9 mouse cellular contexts compared by ENCODE assay signal in genomic region chr10:127937428-127938010, GRCm38 (mm10). TPM values are rescaled to one million over a fixed set of nuclear protein-coding genes. Genes with fewer than 3 reads are reported as not detected.
A peak's percentile ranks its signal among the peaks of the same experiment; 100 is the strongest.
DNase-seq lines count a peak whose midpoint lies in the region; ATAC-seq and TF ChIP-seq lines count a peak whose summit lies in the region.
"Had no signal": no experiment of that assay in that cellular context is flagged by ENCODE, and none has a peak within 500 bp of the region (broad histone marks: within the 10 kb centered on the region; RNA-seq: fewer than 3 reads in every experiment).

No protein-coding gene starts in this region.

- no peaks in the 10 kb centered on the region for H3K27me3 ChIP-seq in lung, embryonic 14.5 days (ENCODE audit: insufficient read depth, low read length)
- H3K27me3 ChIP-seq in small intestine, adult 2 months (ENCODE audit: control insufficient read depth, insufficient read depth, low read length): no peaks in the 10 kb centered on the region
- H3K27me3 ChIP-seq: limb, embryonic 13.5 days had no signal

- peak; percentile 62 to 89 for DNase-seq in heart, adult 18-20 months
- no peak for DNase-seq in heart, adult 11 months
- DNase-seq in CD4-positive helper T cell, adult 2 months (ENCODE audit: low read depth, low spot score): peak; percentile 58
- DNase-seq in forelimb bud, embryonic 11.5 days (ENCODE audit: low read depth, low spot score): peak; percentile 73
- DNase-seq in kidney, postnatal 14 days: peak; percentile 79
- DNase-seq in lung, embryonic 14.5 days: peak; percentile 84

- H3K4me2 ChIP-seq in lung, embryonic 14.5 days: no peak overlapping the region
- H3K4me2 ChIP-seq: limb, embryonic 13.5 days had no signal

- H3K9ac ChIP-seq in lung, embryonic 14.5 days: no peak overlapping the region
- H3K9ac ChIP-seq: limb, embryonic 13.5 days had no signal

- H3K4me1 ChIP-seq in brown adipose tissue, adult 24 weeks (ENCODE audit: control insufficient read depth, insufficient read depth, insufficient read length, low read length): no peaks in the 10 kb centered on the region
- no peaks in the 10 kb centered on the region for H3K4me1 ChIP-seq in lung, embryonic 14.5 days (ENCODE audit: insufficient read depth)
- H3K4me1 ChIP-seq in small intestine, adult 2 months (ENCODE audit: control insufficient read depth, insufficient read depth, insufficient read length, low read length): peaks cover 11% of the 10 kb centered on the region
- H3K4me1 ChIP-seq: limb, embryonic 13.5 days had no signal

- TF ChIP-seq CTCF in lung, embryonic 14.5 days (IDR thresholded peaks at IDR 0.05; ENCODE audit: low read depth): peak; percentile 71
- peak; percentile 15; the same call in 1 of the 2 replicates for TF ChIP-seq CTCF in small intestine, adult 2 months (IDR thresholded peaks at IDR 0.05; ENCODE audit: extremely low read depth, insufficient read length, insufficient replicate concordance, low read depth, low read length)

- WGBS in lung, embryonic 14.5 days: 0% methylated on average over 2 of the region's 2 CpGs
- 0% methylated on average over 2 of the region's 2 CpGs for WGBS in small intestine, adult 2 months

- H3K9me3 ChIP-seq in lung, embryonic 14.5 days (ENCODE audit: low read depth, low read length): no peaks in the 10 kb centered on the region
- H3K9me3 ChIP-seq: limb, embryonic 13.5 days had no signal

- H3K4me3 ChIP-seq in brown adipose tissue, adult 24 weeks (ENCODE audit: insufficient read depth, low read depth, low read length): peak overlapping the region; percentile 16; the same call in 1 of the 2 replicates
- no peak overlapping the region for H3K4me3 ChIP-seq in lung, embryonic 14.5 days (ENCODE audit: low read depth, low read length)
- H3K4me3 ChIP-seq in small intestine, adult 2 months (ENCODE audit: low read depth, low read length): no peak overlapping the region
- H3K4me3 ChIP-seq: limb, embryonic 13.5 days had no signal

- ATAC-seq in lung, embryonic 14.5 days (ENCODE audit: insufficient read depth): no peak

- 0 out of 2 replicates have a peak overlapping the region, but pooled peaks have one; percentile 15 for H3K27ac ChIP-seq in brown adipose tissue, adult 24 weeks (replicated peaks; ENCODE audit: low read depth, low read length)
- H3K27ac ChIP-seq in lung, embryonic 14.5 days (ENCODE audit: low read depth): no peak overlapping the region
- peak overlapping the region; percentile 86 for H3K27ac ChIP-seq in small intestine, adult 2 months (ENCODE audit: insufficient read depth, low read depth, low read length)
- H3K27ac ChIP-seq: limb, embryonic 13.5 days had no signal

- TF ChIP-seq POLR2A in small intestine, adult 2 months (IDR thresholded peaks at IDR 0.05; ENCODE audit: low read depth, low read length): no peak

- no peaks in the 10 kb centered on the region for H3K36me3 ChIP-seq in lung, embryonic 14.5 days (ENCODE audit: insufficient read depth)
- no peaks in the 10 kb centered on the region for H3K36me3 ChIP-seq in small intestine, adult 2 months (ENCODE audit: control insufficient read depth, insufficient read depth, low read length)
- H3K36me3 ChIP-seq: limb, embryonic 13.5 days had no signal

RNA-seq across cellular contexts. Expression of gene Sdr9c7, which starts 39.2 kb away (rescaled TPM):
- total RNA-seq in heart, adult 18-20 months (2021): not detected
- polyA plus RNA-seq in brown adipose tissue, adult 24 weeks (2012; ENCODE audit: insufficient read depth, insufficient read length, missing spikeins): not detected in 2 replicates
- polyA plus RNA-seq in lung, embryonic 14.5 days (2014; fragmentation: Nextera tagmentation; extraction: Ambion mirVana): not detected in 2 replicates
- 0.70 TPM in 1 of 2 replicates, not detected in the other for polyA plus RNA-seq in small intestine, adult 2 months (2012; rRNA removed)
- polyA plus RNA-seq: limb, embryonic 13.5 days had no signal

RNA-seq across cellular contexts. Expression of gene Rdh7, which starts 48.9 kb away (rescaled TPM):
- not detected for total RNA-seq in heart, adult 18-20 months (2021)
- 3.7 TPM in 1 of 2 replicates, not detected in the other for polyA plus RNA-seq in brown adipose tissue, adult 24 weeks (2012; ENCODE audit: insufficient read depth, insufficient read length, missing spikeins)
- polyA plus RNA-seq in lung, embryonic 14.5 days (2014; fragmentation: Nextera tagmentation; extraction: Ambion mirVana): not detected in 2 replicates
- 30.9 and 73.0 TPM in 2 replicates for polyA plus RNA-seq in small intestine, adult 2 months (2012; rRNA removed)
- polyA plus RNA-seq: limb, embryonic 13.5 days had no signal
